Mouse (Mus musculus) small intestine, adult 10 weeks (tissue): Measurements from ENCODE around the gene Lsp1. TPM values are rescaled to one million over a fixed set of nuclear protein-coding genes. Genes with fewer than 3 reads are reported as not detected.

Experiments
- polyA plus RNA-seq: library from polyadenylated mRNA; stranded (reverse); fragments of 350-450 nt; fragmentation: Illumina TruSeq; extraction: RNeasy Lipid Tissue Mini Kit (QIAGEN cat#74804); gene quantifications from one replicate; pipeline ENCODE4 v1.2.3, GENCODE M21; 2014; ENCODE audit warnings: low replicate concordance

Lsp1 gene
- 5.2 TPM for polyA plus RNA-seq

DNA sequence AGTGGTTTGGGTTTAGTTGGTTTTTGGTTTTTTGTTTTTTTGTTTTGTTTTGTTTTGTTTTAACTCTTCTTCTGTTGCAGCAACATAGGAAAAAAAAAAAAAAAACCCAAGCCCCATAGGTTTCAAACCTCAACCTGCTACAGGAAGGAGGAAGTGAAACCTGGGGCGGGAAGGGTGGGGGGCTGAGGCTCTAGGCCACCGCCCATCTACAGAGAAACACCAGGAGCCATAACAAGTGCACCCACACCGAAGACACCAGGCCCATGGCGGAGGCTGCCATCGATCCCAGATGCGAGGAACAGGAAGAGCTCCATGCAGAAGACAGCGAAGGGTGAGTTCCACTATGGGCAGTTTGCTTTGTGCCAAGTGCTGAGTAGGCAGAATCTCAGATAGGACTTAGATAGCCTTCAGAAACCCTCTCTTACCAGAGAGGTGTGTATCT, at the start of gene Lsp1:
TSS of gene Lsp1 (plus strand) at position 174 of the 442 bp plus-strand sequence.

GRCm38 (mm10) chr7:142434137-142434865, 26.3 kb upstream of the Lsp1 start, which contains the start of gene Syt8:
Syt8 (plus strand) TSS chr7:142434850.

GRCm38 (mm10) chr7:142441585-142441984, 19.0 kb upstream of the Lsp1 start, which contains the start of gene Tnni2:
Tnni2 (plus strand) TSS chr7:142441808.

GRCm38 (mm10) chr7:142498575-142498974, 38.0 kb downstream of the Lsp1 start, which contains the start of gene Tnnt3:
Tnnt3 (plus strand) TSS chr7:142498836.

DNA sequence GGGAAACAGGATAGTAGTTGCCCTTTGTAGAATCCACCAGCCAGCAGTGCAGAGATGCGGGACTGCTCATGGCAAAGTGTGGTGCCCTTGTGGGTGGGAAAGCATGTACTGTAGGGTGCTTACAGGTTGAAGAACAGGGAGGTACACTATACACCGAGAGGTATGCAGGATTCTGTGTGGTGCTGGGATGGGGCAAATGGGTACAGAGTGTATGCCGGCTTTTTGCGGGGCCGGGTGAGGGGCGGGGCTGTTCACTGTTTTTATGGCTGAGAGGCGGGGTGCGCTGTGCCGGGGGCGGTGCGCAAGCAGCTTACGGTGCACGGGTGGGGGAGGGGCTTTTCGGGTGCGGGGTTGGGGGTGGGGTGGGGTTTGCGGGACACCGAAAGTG, 72.1 kb downstream of the Lsp1 start, which contains the start of gene Mrpl23:
TSS of gene Mrpl23 (plus strand) at position 16 of the 388 bp plus-strand sequence.

Other genes with a start within 250 kb of the Lsp1 start
- gene Gm7579, start 248.9 kb upstream of the Lsp1 start, polyA plus RNA-seq, result not detected
- not detected for gene Krtap5-5, start 230.8 kb upstream of the Lsp1 start, polyA plus RNA-seq
- gene Gm40460, start 219.7 kb upstream of the Lsp1 start, polyA plus RNA-seq, result not detected
- not detected for gene Gm2431, start 202.5 kb upstream of the Lsp1 start, polyA plus RNA-seq
- gene Gm4559, start 186.4 kb upstream of the Lsp1 start, polyA plus RNA-seq, result not detected
- gene Krtap5-1, start 163.7 kb upstream of the Lsp1 start, polyA plus RNA-seq, result not detected
- not detected for gene Krtap5-4, start 157.3 kb upstream of the Lsp1 start, polyA plus RNA-seq
- not detected for gene Ifitm10, start 87.1 kb upstream of the Lsp1 start, polyA plus RNA-seq
- 3.2 TPM for gene Gm49369, start 78.1 kb upstream of the Lsp1 start, polyA plus RNA-seq
- gene Ctsd, start 72.8 kb upstream of the Lsp1 start, polyA plus RNA-seq, result 5.2 TPM
- not detected for gene Syt8, start 26.0 kb upstream of the Lsp1 start, polyA plus RNA-seq
- gene Tnni2, start 19.0 kb upstream of the Lsp1 start, polyA plus RNA-seq, result not detected
- gene Tnnt3, start 38.0 kb downstream of the Lsp1 start, polyA plus RNA-seq, result not detected
- gene Mrpl23, start 71.9 kb downstream of the Lsp1 start, polyA plus RNA-seq, result 0.71 TPM
- gene Igf2, start 206.0 kb downstream of the Lsp1 start, polyA plus RNA-seq, result 3.7 TPM
- gene Gm49394, start 209.1 kb downstream of the Lsp1 start, polyA plus RNA-seq, result not detected